Mouse (Mus musculus) embryo, embryonic 10 days (tissue): ENCODE measurements around the gene Ebf4.

Source experiments
- DNase-seq: peaks from one replicate; pipeline ENCODE4 v3.0.0-alpha.2; 2015; ENCODE audit warnings: low spot score

Ebf4 gene

GRCm38 (mm10) chr2:130294936-130295277 lies at the start of gene Ebf4:
Ebf4 (plus strand) TSS chr2:130295169.
- peak; percentile 75 for DNase-seq

DNA sequence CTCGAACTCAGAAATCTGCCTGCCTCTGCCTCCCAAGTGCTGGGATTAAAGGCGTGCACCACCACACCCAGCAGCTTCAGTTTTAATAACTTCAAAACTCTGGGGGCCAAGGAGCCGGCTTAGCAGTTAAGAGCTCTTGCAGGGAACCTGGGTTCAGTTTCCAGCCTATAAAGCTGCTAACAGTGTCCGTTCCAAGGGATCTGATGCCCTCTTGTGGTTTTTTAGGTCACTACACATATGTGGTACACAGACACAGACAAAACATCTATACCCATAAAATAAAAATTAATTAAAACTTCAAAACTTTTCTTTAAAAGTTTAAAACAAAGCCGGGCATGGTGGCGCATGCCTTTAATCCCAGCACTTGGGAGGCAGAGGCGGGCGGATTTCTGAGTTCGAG lies 48.1 kb upstream of the Ebf4 start:
- peak; percentile 64 for DNase-seq

DNA sequence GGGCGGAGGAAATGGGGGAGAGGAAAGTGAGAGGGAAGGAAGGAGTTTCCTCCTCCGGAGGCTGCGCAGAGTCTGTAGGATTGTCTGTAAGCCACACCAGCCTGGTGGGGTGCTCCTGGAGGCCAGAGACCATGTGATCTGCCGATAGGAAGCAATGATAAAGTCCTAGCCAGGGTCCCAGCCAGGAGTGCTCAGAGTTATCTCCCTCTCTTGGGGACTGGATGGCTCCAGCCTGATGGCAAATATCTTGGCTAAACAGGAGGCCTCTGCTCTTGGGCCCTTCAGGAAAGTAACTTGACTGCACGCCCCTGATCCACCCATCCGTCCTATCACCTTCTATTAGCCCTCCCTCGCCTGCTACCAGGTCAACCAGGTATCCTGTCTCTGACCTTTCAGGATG lies 46.7 kb upstream of the Ebf4 start:
- DNase-seq = no peak

DNA sequence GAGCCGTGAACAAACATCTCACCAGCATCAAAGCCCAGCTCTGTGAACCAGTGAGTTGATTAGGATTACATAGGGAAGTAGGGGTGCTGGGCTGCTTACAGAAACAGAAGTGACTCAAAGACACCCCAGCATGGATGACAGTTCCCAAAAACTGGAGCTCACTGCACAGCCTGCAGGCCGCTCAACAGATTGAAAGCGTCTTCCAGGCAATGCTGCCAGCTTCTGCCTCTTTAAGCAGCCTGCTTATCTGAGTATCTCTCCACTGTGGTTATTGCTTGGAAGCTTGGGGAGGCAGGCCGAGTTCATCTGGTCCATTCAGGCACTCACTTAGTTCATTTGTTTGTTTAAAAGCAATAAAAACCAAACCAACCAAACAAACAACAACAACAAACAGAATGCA lies 38.2 kb upstream of the Ebf4 start:
- DNase-seq = no peak

GRCm38 (mm10) chr2:130260822-130261221 lies 34.1 kb upstream of the Ebf4 start:
- DNase-seq = no peak

DNA sequence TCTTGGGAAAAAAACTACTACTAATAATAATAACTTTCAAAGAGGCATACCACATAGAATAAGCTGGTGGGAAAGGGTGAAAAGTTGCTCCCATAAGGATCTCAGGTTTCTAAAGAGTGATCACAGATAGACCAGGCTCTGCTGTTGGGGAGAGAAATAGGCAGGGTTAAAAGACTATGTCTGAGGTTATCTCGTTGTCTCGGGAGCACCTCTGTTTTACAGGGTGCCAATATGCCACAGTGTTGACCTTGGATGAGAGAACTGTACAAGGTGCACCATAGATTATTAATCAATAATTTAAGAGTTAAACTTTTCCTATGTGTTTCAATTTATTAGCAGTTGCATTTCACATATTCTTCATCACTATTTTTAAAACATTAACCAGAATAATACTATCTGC lies 33.1 kb upstream of the Ebf4 start:
- DNase-seq = no peak

GRCm38 (mm10) chr2:130262398-130262797 lies 32.6 kb upstream of the Ebf4 start:
- no peak for DNase-seq

GRCm38 (mm10) chr2:130265520-130265919 lies 29.4 kb upstream of the Ebf4 start:
- no peak for DNase-seq

GRCm38 (mm10) chr2:130268074-130268473 lies 26.9 kb upstream of the Ebf4 start:
- no peak for DNase-seq

GRCm38 (mm10) chr2:130273732-130274131 lies 21.2 kb upstream of the Ebf4 start:
- peak; percentile 51 for DNase-seq

- peak; percentile 98 for DNase-seq
Observed at GRCm38 (mm10) chr2:130274149-130274861, 20.7 kb upstream of the Ebf4 start, which contains the start of gene Nop56. Nop56 (plus strand) TSS chr2:130274430.

GRCm38 (mm10) chr2:130274862-130275261 lies 20.1 kb upstream of the Ebf4 start:
- peak; percentile 4 for DNase-seq

DNA sequence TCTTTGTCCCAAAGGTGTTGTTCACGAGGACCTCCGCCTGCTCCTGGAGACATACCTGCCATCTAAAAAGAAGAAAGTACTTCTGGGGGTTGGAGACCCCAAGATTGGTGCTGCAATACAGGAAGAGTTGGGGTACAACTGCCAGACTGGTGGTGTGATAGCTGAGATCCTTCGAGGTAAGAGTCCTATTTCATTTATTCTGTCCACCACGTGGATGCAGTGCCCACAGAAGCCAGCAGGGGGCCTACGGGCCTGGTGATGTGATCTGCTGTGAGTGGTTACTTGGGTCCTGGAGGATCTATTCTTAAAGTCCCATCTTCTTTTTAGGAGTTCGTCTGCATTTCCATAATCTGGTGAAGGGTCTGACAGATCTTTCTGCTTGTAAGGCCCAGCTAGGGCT lies 19.3 kb upstream of the Ebf4 start:
- peak; percentile 80 for DNase-seq

DNA sequence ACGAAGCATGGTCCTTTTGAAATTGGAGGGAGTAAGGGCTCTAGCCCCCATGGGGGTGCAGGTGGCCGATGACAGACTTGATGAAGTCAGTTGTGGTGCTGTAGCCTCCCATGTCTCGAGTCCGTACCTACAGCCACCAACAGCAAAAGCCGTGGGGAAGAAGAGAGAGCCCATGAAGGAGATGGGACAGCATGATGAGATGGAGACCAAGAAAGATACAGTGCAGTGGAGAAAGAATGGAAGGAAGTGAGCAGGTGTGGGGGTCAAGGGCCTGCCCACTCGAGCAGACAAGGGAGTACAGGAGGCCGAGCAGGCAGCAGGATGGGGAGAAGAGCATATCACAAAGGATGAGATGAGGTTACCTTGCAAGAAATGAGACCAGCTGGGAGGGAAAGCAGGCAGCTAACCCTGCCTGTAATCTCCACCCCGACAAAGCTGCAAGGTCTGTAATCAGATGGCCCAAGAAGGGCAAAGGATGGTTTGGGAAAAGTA lies 15.3 kb upstream of the Ebf4 start:
- peak; percentile 18 for DNase-seq

DNA sequence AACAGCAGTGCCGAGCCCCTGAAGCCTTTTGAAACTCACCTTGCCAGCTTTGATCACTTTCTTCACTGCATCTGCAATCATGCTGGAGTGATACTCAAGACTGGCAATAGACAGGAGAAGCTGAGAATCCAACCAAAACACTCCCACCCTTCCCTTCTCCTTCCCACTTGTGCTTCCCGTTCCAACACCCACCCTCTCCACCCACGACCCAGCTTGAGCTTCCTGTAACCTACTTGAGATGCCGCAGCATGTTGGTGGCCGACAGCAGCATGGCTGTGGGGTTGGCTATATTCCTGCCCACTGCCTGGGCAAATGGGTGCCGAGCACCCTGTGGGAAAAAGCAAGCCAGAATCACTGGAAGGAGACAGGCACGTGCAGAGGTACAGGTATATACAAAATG lies 14.7 kb upstream of the Ebf4 start:
- no peak for DNase-seq

DNA sequence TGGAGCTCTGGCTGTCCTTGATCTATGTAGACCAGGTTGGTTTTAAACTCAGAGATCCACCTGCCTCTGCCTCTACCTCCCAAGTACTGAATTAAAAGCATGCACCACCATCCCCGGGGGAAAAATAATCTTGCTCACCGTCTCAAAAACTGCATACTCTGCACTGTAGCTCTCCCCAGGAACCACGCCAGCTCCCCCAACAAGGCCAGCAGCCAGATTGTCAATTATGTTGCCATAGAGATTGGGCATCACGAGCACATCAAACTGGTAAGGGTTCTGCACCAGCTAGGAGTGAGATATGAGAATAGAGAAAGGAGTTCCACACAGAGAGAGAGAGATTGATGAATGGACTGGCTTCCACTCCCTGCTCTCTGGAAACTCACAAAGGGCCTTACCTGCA lies 14.2 kb upstream of the Ebf4 start:
- DNase-seq = no peak

- DNase-seq = peak; percentile 97
Observed at GRCm38 (mm10) chr2:130283854-130284654, 10.9 kb upstream of the Ebf4 start, which contains the start of gene Idh3b. Idh3b (minus strand) TSS chr2:130284547.

DNA sequence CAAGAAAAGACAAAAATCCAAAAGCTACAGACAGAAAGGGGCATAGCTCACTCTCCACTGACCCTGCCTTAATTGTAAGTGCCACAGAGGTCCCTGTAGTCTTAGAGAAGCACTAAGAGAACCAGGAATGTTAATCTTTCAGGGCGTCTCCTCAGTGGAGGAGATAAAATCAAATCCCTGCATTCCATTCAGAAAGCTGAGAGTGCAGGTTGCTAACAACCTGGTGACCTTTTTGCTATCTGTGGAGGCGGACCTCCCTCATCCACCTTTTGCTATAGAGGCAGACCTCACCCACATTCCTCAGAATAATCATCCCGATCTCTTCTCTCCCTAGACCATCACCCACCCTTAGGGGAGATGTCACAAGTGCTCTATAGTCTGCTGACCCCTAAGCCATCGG lies 5.9 kb upstream of the Ebf4 start:
- no peak for DNase-seq

DNA sequence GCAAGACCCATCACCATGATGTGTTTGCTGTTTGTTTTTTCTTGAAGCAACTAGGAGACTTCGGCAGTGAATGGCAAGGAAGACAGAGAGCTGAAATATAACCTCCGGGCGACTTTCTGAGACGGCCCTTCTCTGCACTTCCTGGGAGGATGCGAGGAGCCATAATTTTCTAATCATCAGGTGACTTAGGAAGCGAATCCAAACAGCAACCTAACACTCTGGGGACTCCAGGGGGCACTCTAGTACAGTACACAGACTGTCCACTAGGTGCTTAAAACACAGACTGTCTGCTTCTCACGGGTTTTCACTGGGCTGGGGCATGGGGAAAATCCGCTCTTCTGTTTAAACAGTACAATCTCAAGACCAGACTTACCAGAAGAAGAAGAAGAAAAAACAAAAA lies 3.5 kb upstream of the Ebf4 start:
- DNase-seq = peak; percentile 79

DNA sequence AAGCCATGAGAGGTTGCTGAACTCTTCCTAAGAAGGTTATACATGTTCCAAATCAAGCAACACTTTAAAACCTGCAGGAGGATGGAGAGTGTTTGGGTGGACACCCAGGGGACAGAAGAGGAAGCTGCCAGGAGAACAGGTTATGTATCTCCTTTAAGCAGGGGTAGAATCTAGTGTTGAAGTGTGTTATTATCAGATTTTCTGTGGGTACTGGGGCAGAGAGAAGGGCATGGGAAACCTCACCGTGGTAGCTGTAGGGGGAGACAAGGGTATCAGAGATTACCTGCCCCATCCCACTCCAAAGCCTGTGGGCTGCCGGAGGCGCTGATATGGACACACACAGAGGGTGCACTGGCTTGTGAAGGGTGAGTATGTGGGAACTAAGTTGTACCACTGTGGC lies 2.0 kb upstream of the Ebf4 start:
- DNase-seq = no peak

GRCm38 (mm10) chr2:130293486-130293885 lies 1.5 kb upstream of the Ebf4 start:
- DNase-seq = peak; percentile 63

DNA sequence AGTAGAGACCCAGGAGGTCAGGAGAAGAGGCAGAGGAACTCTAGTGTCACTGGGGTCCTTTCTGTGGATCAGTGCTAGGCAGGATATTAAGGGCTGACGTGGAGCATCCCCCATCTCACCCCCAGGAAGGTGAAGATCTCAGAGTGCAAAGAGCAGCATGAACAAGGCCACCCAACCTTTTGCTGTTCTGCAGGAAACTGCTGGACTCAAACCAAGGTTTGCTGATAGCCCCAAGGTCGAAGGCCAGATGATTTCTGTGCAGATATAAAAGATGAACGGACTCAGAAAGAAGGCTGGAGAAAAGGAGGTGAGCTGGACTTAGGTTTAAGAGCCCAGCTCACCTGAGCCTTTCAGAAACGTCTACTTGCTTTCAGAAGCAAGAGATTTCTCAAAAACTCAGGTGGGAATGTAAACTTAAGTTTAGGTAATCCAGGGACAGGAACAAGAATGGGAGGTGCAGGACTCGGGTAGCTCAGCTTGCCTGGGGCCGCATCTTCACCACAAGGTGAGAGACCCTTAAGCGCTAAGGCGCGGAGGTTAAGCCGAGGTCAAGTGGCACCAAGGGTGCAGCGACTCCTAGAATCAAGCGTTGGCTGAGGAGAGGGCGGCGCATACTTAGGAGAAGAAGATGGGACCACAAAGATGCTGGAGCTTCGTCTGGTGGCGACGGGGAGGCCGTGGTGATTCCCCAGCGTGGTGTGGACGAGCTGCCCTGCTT lies 592 bp upstream of the Ebf4 start:
- peak; percentile 48 for DNase-seq
